Mouse (Mus musculus): ENCODE data around the gene Mecom. TPM values are rescaled to one million over a fixed set of nuclear protein-coding genes. Genes with fewer than 3 reads are reported as not detected.

Gene Mecom
- polyA plus RNA-seq, 1 experiment from 2014 or later, result 68.8 TPM

- WGBS, result 65% methylated on average over 1 of the region's 1 CpGs
- peak overlapping the region; percentile 56 for H3K27ac ChIP-seq
Measured at GRCm38 (mm10) chr3:30014279-30014678, 533.5 kb downstream of the Mecom start.

DNA sequence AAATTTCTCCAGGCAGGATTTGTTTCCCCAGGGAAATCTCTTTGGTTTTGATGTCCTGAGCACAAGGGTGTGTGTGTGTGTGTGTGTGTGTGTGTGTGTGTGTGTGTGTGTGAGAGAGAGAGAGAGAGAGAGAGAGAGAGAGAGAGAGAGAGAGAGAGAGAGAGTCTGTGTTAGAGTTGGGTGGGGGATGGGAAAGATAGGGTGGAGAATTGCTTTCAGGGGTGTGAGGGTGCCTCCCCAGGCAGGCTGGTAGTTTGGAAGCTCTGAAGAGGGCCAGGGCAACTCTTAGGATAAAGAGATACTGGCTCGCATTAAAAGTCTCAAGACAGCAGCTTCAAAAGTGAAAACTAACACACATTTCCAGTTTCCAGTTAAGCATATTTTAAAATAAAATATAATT is 534.4 kb downstream of the Mecom start:
- Histone ChIP-seq H3K4me1 (peaks cover 28% of the 10 kb centered on the region), H3K9me3 (no peaks in the 10 kb centered on the region), H3K27ac (peak overlapping the region; percentile 98), H3K4me2 (peak overlapping the region; percentile 78), H3K4me3 (peak overlapping the region; percentile 76), H3K27me3 (no peaks in the 10 kb centered on the region), H3K9ac (peak overlapping the region; percentile 95), H3K36me3 (no peaks in the 10 kb centered on the region)
- no peak for ATAC-seq (ENCODE audit: borderline replicate concordance, extremely low read depth, low FRiP score, low TSS enrichment)
- 21% methylated on average over 1 of the region's 1 CpGs for whole genome bisulfite sequencing

More at GRCm38 (mm10) chr3:30014279-30014678, 533.5 kb downstream of the Mecom start:
- peaks cover 33% of the 10 kb centered on the region for H3K4me1 ChIP-seq
- H3K36me3 ChIP-seq, result no peaks in the 10 kb centered on the region
- no peaks in the 10 kb centered on the region for H3K9me3 ChIP-seq
- ATAC-seq (ENCODE audit: borderline replicate concordance, extremely low read depth, low FRiP score, low TSS enrichment), result no peak
- H3K4me3 ChIP-seq, result no peak overlapping the region
- no peak overlapping the region for H3K9ac ChIP-seq
- H3K4me2 ChIP-seq, result no peak overlapping the region
- H3K27me3 ChIP-seq, result no peaks in the 10 kb centered on the region

GRCm38 (mm10) chr3:30012666-30013365 is 535.0 kb downstream of the Mecom start:
- H3K27me3 ChIP-seq, result no peaks in the 10 kb centered on the region
- H3K9ac ChIP-seq, result peak overlapping the region; percentile 95
- H3K4me3 ChIP-seq, result peak overlapping the region; percentile 76
- peak; percentile 65 for ATAC-seq (ENCODE audit: borderline replicate concordance, extremely low read depth, low FRiP score, low TSS enrichment)
- peak overlapping the region; percentile 98 for H3K27ac ChIP-seq
- H3K36me3 ChIP-seq, result no peaks in the 10 kb centered on the region
- H3K4me2 ChIP-seq, result peak overlapping the region; percentile 78
- H3K9me3 ChIP-seq, result no peaks in the 10 kb centered on the region
- H3K4me1 ChIP-seq, result peaks cover 23% of the 10 kb centered on the region
- under 1% methylated on average over 29 of the region's 29 CpGs for WGBS

GRCm38 (mm10) chr3:30012150-30012549 is 535.7 kb downstream of the Mecom start:
- Histone ChIP-seq H3K4me3 (peak overlapping the region; percentile 76), H3K9ac (peak overlapping the region; percentile 95), H3K27me3 (no peaks in the 10 kb centered on the region), H3K36me3 (no peaks in the 10 kb centered on the region), H3K9me3 (no peaks in the 10 kb centered on the region), H3K27ac (peak overlapping the region; percentile 98), H3K4me2 (peak overlapping the region; percentile 78), H3K4me1 (peaks cover 19% of the 10 kb centered on the region)
- WGBS, result under 1% methylated on average over 27 of the region's 27 CpGs
- ATAC-seq (ENCODE audit: borderline replicate concordance, extremely low read depth, low FRiP score, low TSS enrichment), result 0 out of 2 replicates have a peak, but pooled peaks have one; percentile 47

DNA sequence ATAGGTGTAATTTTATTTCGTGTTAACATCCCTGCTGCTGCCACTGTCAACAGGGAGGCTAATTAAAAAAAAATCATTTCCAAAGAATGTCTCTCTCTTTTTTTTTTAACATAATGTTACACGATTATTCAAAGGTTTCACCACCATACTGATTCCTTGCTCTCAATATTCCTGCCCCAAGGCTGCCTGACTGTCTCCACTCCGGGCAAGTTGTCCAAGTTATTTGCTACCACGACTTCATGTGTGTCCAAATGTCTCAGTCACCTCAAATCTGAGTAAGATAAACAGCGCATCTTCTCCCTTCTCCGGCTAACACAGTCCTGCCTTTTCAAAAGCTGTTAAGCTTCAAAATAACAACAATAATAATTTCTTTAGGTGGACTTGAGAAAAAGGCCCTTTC is 536.1 kb downstream of the Mecom start:
- Histone ChIP-seq H3K36me3 (no peaks in the 10 kb centered on the region), H3K9ac (peak overlapping the region; percentile 95), H3K9me3 (no peaks in the 10 kb centered on the region), H3K4me3 (peak overlapping the region; percentile 76), H3K27me3 (no peaks in the 10 kb centered on the region), H3K4me1 (peaks cover 17% of the 10 kb centered on the region), H3K27ac (peak overlapping the region; percentile 98), H3K4me2 (peak overlapping the region; percentile 78)
- ATAC-seq (ENCODE audit: borderline replicate concordance, extremely low read depth, low FRiP score, low TSS enrichment), result no peak
- 6% methylated on average over 6 of the region's 6 CpGs for WGBS

DNA sequence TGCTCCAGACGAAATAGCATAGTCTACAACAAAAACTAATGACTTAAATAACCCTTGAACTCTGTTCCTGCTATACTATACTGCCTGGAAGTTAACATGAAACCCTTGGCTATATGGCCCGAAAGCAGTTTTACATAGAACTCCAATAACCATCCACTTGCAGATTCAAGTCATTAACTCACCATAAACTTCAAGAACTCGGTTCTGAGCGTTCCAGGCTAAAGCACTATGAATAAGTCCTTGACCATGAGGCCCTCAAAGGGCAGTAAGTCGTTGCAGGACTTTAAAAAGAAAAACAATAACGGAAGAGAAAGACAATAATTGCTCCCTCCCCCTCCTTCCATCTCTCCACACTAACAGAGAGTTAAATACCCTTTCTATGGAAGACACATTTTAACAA is 536.9 kb downstream of the Mecom start:
- Histone ChIP-seq H3K27ac (peak overlapping the region; percentile 98), H3K27me3 (no peaks in the 10 kb centered on the region), H3K9me3 (no peaks in the 10 kb centered on the region), H3K36me3 (no peaks in the 10 kb centered on the region), H3K9ac (peak overlapping the region; percentile 95), H3K4me2 (peak overlapping the region; percentile 78), H3K4me1 (peaks cover 9% of the 10 kb centered on the region), H3K4me3 (peak overlapping the region; percentile 76)
- no peak for ATAC-seq (ENCODE audit: borderline replicate concordance, extremely low read depth, low FRiP score, low TSS enrichment)
- 32% methylated on average over 6 of the region's 6 CpGs for WGBS

GRCm38 (mm10) chr3:30009596-30009995 is 538.2 kb downstream of the Mecom start:
- 0 out of 2 replicates have a peak overlapping the region, but pooled peaks have one; percentile 31 for H3K27ac ChIP-seq
- H3K4me1 ChIP-seq, result peaks cover 5% of the 10 kb centered on the region
- no peaks in the 10 kb centered on the region for H3K9me3 ChIP-seq
- H3K36me3 ChIP-seq, result no peaks in the 10 kb centered on the region
- WGBS, result 51% methylated on average over 5 of the region's 5 CpGs
- ATAC-seq (ENCODE audit: borderline replicate concordance, extremely low read depth, low FRiP score, low TSS enrichment), result no peak
- H3K4me2 ChIP-seq, result peak overlapping the region; percentile 42
- peak overlapping the region; percentile 20 for H3K4me3 ChIP-seq
- H3K9ac ChIP-seq, result peak overlapping the region; percentile 14; the same call in 1 of the 2 replicates
- no peaks in the 10 kb centered on the region for H3K27me3 ChIP-seq

GRCm38 (mm10) chr3:30004888-30005405 is 542.9 kb downstream of the Mecom start:
- Histone ChIP-seq H3K36me3 (no peaks in the 10 kb centered on the region), H3K9me3 (no peaks in the 10 kb centered on the region), H3K4me2 (peak overlapping the region; percentile 32), H3K27me3 (no peaks in the 10 kb centered on the region), H3K27ac (peak overlapping the region; percentile 37), H3K4me1 (peaks cover 29% of the 10 kb centered on the region), H3K9ac (peak overlapping the region; percentile 17; the same call in 1 of the 2 replicates), H3K4me3 (no peak overlapping the region)
- no peak for ATAC-seq (ENCODE audit: borderline replicate concordance, extremely low read depth, low FRiP score, low TSS enrichment)
- WGBS, result 36% methylated on average over 8 of the region's 8 CpGs

DNA sequence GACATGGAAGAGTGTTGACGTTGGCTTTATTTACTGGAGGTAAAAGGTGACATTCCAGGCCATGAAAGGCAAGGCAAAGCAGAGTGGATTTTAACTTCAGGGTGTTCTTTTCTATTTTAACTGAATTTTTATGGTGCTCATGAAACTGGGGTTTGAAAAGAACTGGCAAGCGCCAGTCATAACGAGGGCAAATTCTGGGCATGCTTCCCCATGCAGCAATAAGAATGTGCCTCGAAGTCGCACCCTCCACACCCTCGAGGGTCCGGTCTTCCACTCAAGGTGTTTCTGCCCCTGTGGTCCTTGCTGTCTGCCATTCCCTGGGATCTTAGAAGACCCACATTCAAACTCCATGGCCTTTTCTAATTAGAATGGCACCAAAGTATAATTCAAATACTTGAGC is 547.5 kb downstream of the Mecom start:
- no peaks in the 10 kb centered on the region for H3K9me3 ChIP-seq
- H3K27me3 ChIP-seq, result no peaks in the 10 kb centered on the region
- no peak overlapping the region for H3K9ac ChIP-seq
- no peak for ATAC-seq (ENCODE audit: borderline replicate concordance, extremely low read depth, low FRiP score, low TSS enrichment)
- no peak overlapping the region for H3K27ac ChIP-seq
- H3K36me3 ChIP-seq, result peaks cover 15% of the 10 kb centered on the region
- H3K4me3 ChIP-seq, result no peak overlapping the region
- no peak overlapping the region for H3K4me2 ChIP-seq
- peaks cover 31% of the 10 kb centered on the region for H3K4me1 ChIP-seq
- 66% methylated on average over 7 of the region's 7 CpGs for WGBS

DNA sequence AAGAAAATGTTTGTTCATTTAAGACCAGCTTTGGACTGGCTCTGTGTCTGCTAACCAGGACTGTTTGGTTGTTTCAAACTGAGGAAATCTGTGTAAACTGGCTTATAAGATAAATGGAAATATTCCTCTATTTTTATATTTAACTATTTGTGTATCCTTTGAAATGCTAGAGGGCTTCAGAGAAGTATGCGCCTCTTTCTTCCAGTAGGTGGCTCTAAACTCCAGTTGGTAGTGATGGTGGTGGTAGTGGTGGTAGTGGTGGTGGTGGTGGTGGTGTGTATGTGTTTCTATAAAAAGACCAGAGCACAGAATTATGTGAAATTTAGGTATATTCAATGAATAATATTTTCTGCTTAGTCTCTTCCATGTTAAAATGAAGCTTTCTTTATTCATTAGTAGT is 548.8 kb downstream of the Mecom start:
- Histone ChIP-seq H3K9me3 (no peaks in the 10 kb centered on the region), H3K4me1 (peaks cover 20% of the 10 kb centered on the region), H3K4me3 (no peak overlapping the region), H3K27me3 (no peaks in the 10 kb centered on the region), H3K36me3 (peaks cover 19% of the 10 kb centered on the region), H3K4me2 (no peak overlapping the region), H3K9ac (no peak overlapping the region), H3K27ac (no peak overlapping the region)
- WGBS, result 52% methylated on average over 1 of the region's 1 CpGs
- ATAC-seq (ENCODE audit: borderline replicate concordance, extremely low read depth, low FRiP score, low TSS enrichment), result no peak

- H3K4me1 ChIP-seq, result peaks cover 10% of the 10 kb centered on the region; the same call in 1 of the 2 replicates
- H3K27ac ChIP-seq, result no peak overlapping the region
- no peak for ATAC-seq (ENCODE audit: borderline replicate concordance, extremely low read depth, low FRiP score, low TSS enrichment)
- no peak overlapping the region for H3K4me3 ChIP-seq
- WGBS, result 87% methylated on average over 7 of the region's 7 CpGs
- no peak overlapping the region for H3K9ac ChIP-seq
- peaks cover 19% of the 10 kb centered on the region for H3K36me3 ChIP-seq
- H3K9me3 ChIP-seq, result no peaks in the 10 kb centered on the region
- H3K4me2 ChIP-seq, result no peak overlapping the region
- no peaks in the 10 kb centered on the region for H3K27me3 ChIP-seq
Measured at GRCm38 (mm10) chr3:29997068-29997467, 550.7 kb downstream of the Mecom start.

DNA sequence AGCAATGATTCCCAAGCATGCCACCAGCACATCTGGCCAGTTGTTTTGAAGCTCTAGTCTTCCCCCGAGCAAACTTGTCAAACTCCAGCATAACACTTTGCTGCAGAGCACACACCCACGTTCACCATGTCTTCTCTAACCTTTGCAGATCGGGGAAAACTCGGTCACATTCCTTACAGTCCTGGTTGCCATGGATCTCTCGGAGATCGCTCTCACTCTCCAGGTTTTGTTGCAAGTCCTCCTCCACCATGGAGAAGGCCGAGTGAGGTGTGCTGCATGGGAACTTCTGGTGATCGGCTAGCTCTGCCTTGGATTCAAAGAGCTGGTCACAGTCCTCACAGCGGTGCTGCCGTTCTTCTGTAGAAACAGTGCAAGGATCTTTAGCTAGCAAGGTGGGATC is 554.5 kb downstream of the Mecom start:
- Histone ChIP-seq H3K27ac (no peak overlapping the region), H3K9ac (no peak overlapping the region), H3K4me2 (no peak overlapping the region), H3K4me3 (no peak overlapping the region), H3K9me3 (no peaks in the 10 kb centered on the region), H3K36me3 (peaks cover 23% of the 10 kb centered on the region), H3K27me3 (no peaks in the 10 kb centered on the region), H3K4me1 (no peaks in the 10 kb centered on the region)
- ATAC-seq (ENCODE audit: borderline replicate concordance, extremely low read depth, low FRiP score, low TSS enrichment), result no peak
- WGBS, result 40% methylated on average over 10 of the region's 10 CpGs
